Mouse (Mus musculus): ENCODE results near the gene Cr2. TPM values are rescaled to one million over a fixed set of nuclear protein-coding genes. Genes with fewer than 3 reads are reported as not detected.

Cr2 gene
- polyA plus RNA-seq, 1 experiment from 2014 or later, result 0.16 TPM

GRCm38 (mm10) chr1:195100693-195101092 is 75.8 kb downstream of the Cr2 start:
- Histone ChIP-seq H3K27ac (no peak overlapping the region), H3K4me3 (no peak overlapping the region), H3K4me1 (replicated peaks) (no peaks in the 10 kb centered on the region), H3K36me3 (peaks cover 64% of the 10 kb centered on the region), H3K9me3 (no peaks in the 10 kb centered on the region), H3K27me3 (ENCODE audit: insufficient read depth, poor library complexity, severe bottlenecking) (no peaks in the 10 kb centered on the region)
- no peak for DNase-seq (ENCODE audit: low spot score)
- 93% methylated on average over 4 of the region's 4 CpGs for WGBS

GRCm38 (mm10) chr1:195098004-195098403 is 78.5 kb downstream of the Cr2 start:
- peaks cover 40% of the 10 kb centered on the region for H3K36me3 ChIP-seq
- H3K4me1 ChIP-seq (replicated peaks), result no peaks in the 10 kb centered on the region
- DNase-seq (ENCODE audit: low spot score), result no peak
- H3K27me3 ChIP-seq (ENCODE audit: insufficient read depth, poor library complexity, severe bottlenecking), result no peaks in the 10 kb centered on the region
- 92% methylated on average over 1 of the region's 1 CpGs for WGBS
- H3K4me3 ChIP-seq, result no peak overlapping the region
- no peak overlapping the region for H3K27ac ChIP-seq
- H3K9me3 ChIP-seq, result no peaks in the 10 kb centered on the region

- Histone ChIP-seq H3K36me3 (peaks cover 9% of the 10 kb centered on the region), H3K9me3 (no peaks in the 10 kb centered on the region), H3K4me1 (replicated peaks) (peaks cover 12% of the 10 kb centered on the region), H3K4me3 (peak within 1 kb of the TSS; percentile 54), H3K27ac (peak within 1 kb of the TSS; percentile 80), H3K27me3 (ENCODE audit: insufficient read depth, poor library complexity, severe bottlenecking) (no peaks in the 10 kb centered on the region)
- WGBS, result 3% methylated on average over 14 of the region's 14 CpGs
- DNase-seq (ENCODE audit: low spot score), result peak; percentile 77
Observed at GRCm38 (mm10) chr1:195092220-195092720, 84.2 kb downstream of the Cr2 start, which contains the start of gene Cd46. Gene Cd46, minus strand, starts transcription at chr1:195092249.

- Histone ChIP-seq H3K9me3 (no peaks in the 10 kb centered on the region), H3K4me3 (peak overlapping the region; percentile 54), H3K36me3 (peaks cover 5% of the 10 kb centered on the region), H3K27me3 (ENCODE audit: insufficient read depth, poor library complexity, severe bottlenecking) (no peaks in the 10 kb centered on the region), H3K27ac (peak overlapping the region; percentile 80), H3K4me1 (replicated peaks) (peaks cover 12% of the 10 kb centered on the region)
- DNase-seq (ENCODE audit: low spot score), result no peak
- 24% methylated on average over 11 of the region's 11 CpGs for WGBS
Observed at GRCm38 (mm10) chr1:195091699-195092219, 84.8 kb downstream of the Cr2 start.

Other genes with a start within 250 kb of the Cr2 start
- 53.7 and 58.8 TPM in 2 replicates for gene Cd34, start 237.9 kb downstream of the Cr2 start, polyA plus RNA-seq (2016; fragmentation: Nextera tagmentation; extraction: Ambion mirVana)
- gene Cd46, start 84.5 kb downstream of the Cr2 start, polyA plus RNA-seq (2016; fragmentation: Nextera tagmentation; extraction: Ambion mirVana), result 0.55 and 0.62 TPM in 2 replicates
- 42.9 and 45.2 TPM in 2 replicates for gene Cr1l, start 45.1 kb downstream of the Cr2 start, polyA plus RNA-seq (2016; fragmentation: Nextera tagmentation; extraction: Ambion mirVana)